Mouse (Mus musculus) inflammation-experienced regulatory T-cells, adult 16 weeks (primary cell): ENCODE measurements around the gene Inhba. TPM values are rescaled to one million over a fixed set of nuclear protein-coding genes. Genes with fewer than 3 reads are reported as not detected.

Experiments
- polyA plus RNA-seq: library from polyadenylated mRNA; unstranded; fragments of 100-300 nt; shearing (Covaris generic); gene quantifications from one replicate; pipeline ENCODE4 v1.2.1, GENCODE M21; 2017

Gene Inhba
- 0.20 TPM for polyA plus RNA-seq

DNA sequence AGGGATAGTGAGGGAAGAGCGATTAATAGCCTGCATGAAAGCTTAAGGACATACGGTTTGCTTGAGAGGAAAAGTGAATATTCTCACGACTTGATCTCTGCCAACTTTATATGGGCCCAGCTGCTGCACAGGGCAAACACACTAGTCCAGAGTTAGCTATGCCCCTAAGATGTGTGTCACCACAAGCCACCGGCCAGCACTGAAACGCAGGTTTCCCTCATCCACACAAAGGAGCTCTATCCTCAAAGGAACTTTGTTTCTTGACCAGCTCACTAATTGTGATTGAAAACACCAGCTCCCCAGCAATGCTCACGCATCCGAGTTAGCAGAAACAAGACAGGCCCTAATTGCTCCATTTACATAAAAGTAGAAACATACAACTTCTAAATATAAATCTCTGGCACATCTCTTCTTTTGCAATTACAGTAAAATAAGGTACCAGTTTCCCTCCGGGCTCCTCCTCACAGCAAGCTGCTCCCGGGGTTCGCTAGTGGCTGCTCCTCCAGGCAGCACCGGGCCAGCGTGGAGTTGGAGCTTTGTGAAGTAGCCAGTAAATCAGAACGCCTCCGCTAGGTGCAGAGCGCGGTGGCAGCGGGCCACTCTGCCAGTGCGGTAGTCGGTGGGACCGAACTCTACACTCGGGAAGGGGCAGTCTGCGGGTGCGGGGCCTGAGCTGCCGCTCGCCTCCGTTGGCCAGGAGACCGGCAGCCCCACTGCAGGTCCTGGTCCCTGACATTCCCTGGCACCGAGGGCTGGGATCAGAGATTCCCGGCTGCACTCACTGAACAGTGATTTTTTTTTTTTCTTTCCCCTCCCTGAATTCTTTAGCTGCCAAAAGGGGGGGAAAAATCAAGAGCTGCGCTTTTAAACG is at the start of gene Inhba:
TSS of gene Inhba (plus strand) at position 480 of the 871 bp plus-strand sequence.

